Mouse (Mus musculus) embryonic facial prominence, embryonic 11.5 days (tissue): Measurements from ENCODE around the gene Ntf5. TPM values are rescaled to one million over a fixed set of nuclear protein-coding genes. Genes with fewer than 3 reads are reported as not detected.
A peak's percentile ranks its signal among the peaks of the same experiment; 100 is the strongest.

Experiments
- ATAC-seq: fragments of 200-750 bp; cut with Nextera tagmentation; replicated peaks from 2 replicates; pipeline ENCODE4 v1.8.0; 2017; ENCODE audit warnings: low read depth; ENCODE audit not compliant: insufficient number of reproducible peaks, low FRiP score, low TSS enrichment
- DNase-seq: peaks from one replicate; pipeline ENCODE4 v3.0.0-alpha.2; 2015; ENCODE audit warnings: low spot score
- H3K27ac ChIP-seq: fragments of 300-500 bp; sonication (generic); replicated peaks from 2 replicates; pipeline ENCODE4 v1.5.1; 2014; ENCODE audit warnings: mild to moderate bottlenecking, low read depth, low read length, control low read depth
- H3K27me3 ChIP-seq: fragments of 300-500 bp; sonication (generic); 2 replicates; pipeline ENCODE4 v1.6.1; 2014; ENCODE audit warnings: mild to moderate bottlenecking, low read length, moderate library complexity, mixed read lengths; ENCODE audit not compliant: control insufficient read depth, insufficient read depth
- H3K36me3 ChIP-seq: fragments of 300-500 bp; sonication (generic); replicated peaks from 2 replicates; pipeline ENCODE4 v1.6.1; 2014; ENCODE audit warnings: low read depth, mild to moderate bottlenecking, low read length, moderate library complexity, mixed read lengths; ENCODE audit not compliant: control insufficient read depth, insufficient read depth
- H3K4me1 ChIP-seq: fragments of 300-500 bp; sonication (generic); 2 replicates; pipeline ENCODE4 v1.6.1; 2014; ENCODE audit warnings: low read length, mixed read lengths; ENCODE audit not compliant: control insufficient read depth, insufficient read depth
- H3K4me2 ChIP-seq: fragments of 300-500 bp; sonication (generic); 2 replicates; pipeline ENCODE4 v1.6.1; 2014; ENCODE audit warnings: low read depth, mild to moderate bottlenecking, control low read depth, low read length, moderate library complexity
- H3K4me3 ChIP-seq: fragments of 300-500 bp; sonication (generic); 2 replicates; pipeline ENCODE4 v1.5.1; 2014; ENCODE audit warnings: low read depth, low read length, control low read depth
- H3K9ac ChIP-seq: fragments of 300-500 bp; sonication (generic); replicated peaks from 2 replicates; pipeline ENCODE4 v1.6.1; 2014; ENCODE audit warnings: mild to moderate bottlenecking, control low read depth, low read length
- H3K9me3 ChIP-seq: fragments of 300-500 bp; sonication (generic); replicated peaks from 2 replicates; pipeline ENCODE4 v1.6.1; 2016; ENCODE audit warnings: mild to moderate bottlenecking, low read length, inconsistent platforms, mixed read lengths; ENCODE audit not compliant: control insufficient read depth
- WGBS: fragments of 180-500 bp; shearing (Covaris S2); extraction: QIAGEN DNeasy Blood & Tissue Kit; methylation state at CpG from one replicate; pipeline ENCODE4 v1.1.7; 2014; 5-methylcytosine and 5-hydroxymethylcytosine counted together
- polyA plus RNA-seq: library from polyadenylated mRNA; unstranded; fragments of >200 nt; fragmentation: Nextera tagmentation; extraction: Ambion mirVana; gene quantifications from 2 replicates; pipeline ENCODE4 v1.2.1, GENCODE M21; 2014

Gene Ntf5
- polyA plus RNA-seq, 1 experiment from 2014 or later: 5.1 TPM

DNA sequence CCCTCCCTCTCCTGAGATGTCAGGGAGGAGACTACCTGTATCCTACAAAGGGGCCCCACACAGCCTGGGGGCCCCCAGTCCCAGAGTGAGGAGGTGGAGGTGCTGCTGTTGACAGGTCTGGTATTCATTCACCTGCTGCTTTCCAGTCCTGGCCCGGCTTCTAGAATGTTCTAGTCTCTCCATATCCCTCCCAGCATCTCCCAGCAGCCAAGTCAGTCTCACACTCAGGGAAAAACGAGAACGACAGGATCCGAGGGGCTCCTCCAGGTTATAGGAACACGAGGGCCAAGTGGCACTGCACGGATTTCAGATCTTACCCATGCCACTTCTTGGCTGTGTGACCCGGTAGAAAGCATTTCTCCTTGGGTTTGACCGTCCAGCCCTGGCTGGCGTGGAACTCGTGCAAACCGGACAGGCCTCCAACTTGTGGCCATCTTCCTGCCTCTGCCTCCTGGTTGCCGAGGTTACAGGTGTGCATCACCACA lies 1.3 kb downstream of the Ntf5 start:
- 43% methylated on average over 12 of the region's 12 CpGs for WGBS
- no peak overlapping the region for H3K4me3 ChIP-seq

DNA sequence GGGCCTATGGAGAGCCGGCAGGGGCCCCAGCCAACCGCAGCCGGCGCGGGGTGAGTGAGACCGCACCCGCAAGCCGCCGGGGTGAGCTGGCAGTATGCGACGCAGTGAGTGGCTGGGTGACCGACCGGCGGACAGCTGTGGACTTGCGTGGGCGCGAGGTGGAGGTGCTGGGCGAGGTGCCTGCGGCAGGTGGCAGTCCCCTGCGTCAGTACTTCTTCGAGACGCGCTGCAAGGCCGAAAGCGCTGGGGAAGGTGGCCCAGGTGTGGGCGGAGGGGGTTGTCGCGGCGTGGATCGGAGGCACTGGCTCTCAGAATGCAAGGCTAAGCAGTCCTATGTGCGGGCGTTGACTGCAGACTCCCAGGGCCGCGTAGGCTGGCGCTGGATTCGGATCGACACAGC lies 2.1 kb downstream of the Ntf5 start:
- H3K27me3 ChIP-seq: peaks cover 68% of the 10 kb centered on the region
- H3K4me3 ChIP-seq: peak overlapping the region; percentile 10; the same call in 1 of the 2 replicates
- peak overlapping the region; percentile 25 for H3K4me2 ChIP-seq
- no peak for ATAC-seq
- H3K9ac ChIP-seq: peak overlapping the region; percentile 41; the same call in 1 of the 2 replicates
- H3K27ac ChIP-seq: no peak overlapping the region
- DNase-seq: no peak
- peaks cover 5% of the 10 kb centered on the region; the same call in 1 of the 2 replicates for H3K4me1 ChIP-seq
- WGBS: 10% methylated on average over 37 of the region's 37 CpGs
- H3K36me3 ChIP-seq: no peaks in the 10 kb centered on the region
- no peaks in the 10 kb centered on the region for H3K9me3 ChIP-seq

More for the DNA sequence above, 1.3 kb downstream of the Ntf5 start:
- H3K27me3 ChIP-seq: peaks cover 65% of the 10 kb centered on the region
- DNase-seq (no peak), ATAC-seq (no peak)
- H3K4me1 ChIP-seq: peaks cover 5% of the 10 kb centered on the region; the same call in 1 of the 2 replicates
- H3K9ac ChIP-seq: no peak overlapping the region
- no peaks in the 10 kb centered on the region for H3K9me3 ChIP-seq
- H3K27ac ChIP-seq: no peak overlapping the region
- H3K36me3 ChIP-seq: no peaks in the 10 kb centered on the region
- H3K4me2 ChIP-seq: no peak overlapping the region

- Histone ChIP-seq H3K36me3 (peaks cover 9% of the 10 kb centered on the region), H3K27ac (no peak overlapping the region), H3K4me1 (peaks cover 5% of the 10 kb centered on the region; the same call in 1 of the 2 replicates), H3K4me3 (no peak overlapping the region), H3K4me2 (0 out of 2 replicates have a peak overlapping the region, but pooled peaks have one; percentile 2), H3K9me3 (no peaks in the 10 kb centered on the region), H3K27me3 (peaks cover 57% of the 10 kb centered on the region), H3K9ac (no peak overlapping the region)
- peak; percentile 55 for DNase-seq
- no peak for ATAC-seq
- WGBS: 9% methylated on average over 13 of the region's 13 CpGs
Observed at GRCm38 (mm10) chr7:45417962-45418492, 4.5 kb downstream of the Ntf5 start.

GRCm38 (mm10) chr7:45419859-45420614 lies 6.5 kb downstream of the Ntf5 start:
- H3K4me2 ChIP-seq: peak overlapping the region; percentile 19; the same call in 1 of the 2 replicates
- 13% methylated on average over 27 of the region's 27 CpGs for WGBS
- H3K9me3 ChIP-seq: no peaks in the 10 kb centered on the region
- peaks cover 5% of the 10 kb centered on the region; the same call in 1 of the 2 replicates for H3K4me1 ChIP-seq
- H3K36me3 ChIP-seq: peaks cover 23% of the 10 kb centered on the region
- no peak overlapping the region for H3K9ac ChIP-seq
- H3K4me3 ChIP-seq: no peak overlapping the region; the same call in 1 of the 2 replicates
- peak; percentile 54 for DNase-seq
- H3K27me3 ChIP-seq: peaks cover 37% of the 10 kb centered on the region
- no peak overlapping the region for H3K27ac ChIP-seq
- no peak for ATAC-seq

- Histone ChIP-seq H3K27ac (no peak within 1 kb of the TSS), H3K4me2 (peak within 1 kb of the TSS; percentile 19; the same call in 1 of the 2 replicates), H3K36me3 (peaks cover 23% of the 10 kb centered on the region), H3K4me1 (peaks cover 2% of the 10 kb centered on the region; the same call in 1 of the 2 replicates), H3K27me3 (peaks cover 32% of the 10 kb centered on the region), H3K9ac (no peak within 1 kb of the TSS), H3K4me3 (no peak within 1 kb of the TSS; the same call in 1 of the 2 replicates), H3K9me3 (no peaks in the 10 kb centered on the region)
- DNase-seq (no peak), ATAC-seq (no peak)
- WGBS: 57% methylated on average over 6 of the region's 6 CpGs
Observed at GRCm38 (mm10) chr7:45420615-45420919, 7.1 kb downstream of the Ntf5 start, which contains the start of gene Lhb. Lhb (plus strand) TSS chr7:45420820.

- Histone ChIP-seq H3K36me3 (peaks cover 23% of the 10 kb centered on the region), H3K4me1 (no peaks in the 10 kb centered on the region; the same call in 1 of the 2 replicates), H3K4me3 (no peak overlapping the region), H3K9ac (no peak overlapping the region), H3K27me3 (peaks cover 25% of the 10 kb centered on the region), H3K4me2 (no peak overlapping the region), H3K27ac (no peak overlapping the region), H3K9me3 (no peaks in the 10 kb centered on the region)
- ATAC-seq: no peak
- no peak for DNase-seq
- WGBS: 89% methylated on average over 14 of the region's 14 CpGs
Observed at GRCm38 (mm10) chr7:45421194-45421593, 7.7 kb downstream of the Ntf5 start.

- DNase-seq (no peak), ATAC-seq (no peak)
- H3K4me2 ChIP-seq: no peak overlapping the region
- WGBS: 93% methylated on average over 8 of the region's 8 CpGs
- no peak overlapping the region for H3K27ac ChIP-seq
- no peak overlapping the region for H3K4me3 ChIP-seq
- no peaks in the 10 kb centered on the region for H3K9me3 ChIP-seq
- no peak overlapping the region for H3K9ac ChIP-seq
- H3K4me1 ChIP-seq: no peaks in the 10 kb centered on the region
- peaks cover 24% of the 10 kb centered on the region for H3K36me3 ChIP-seq
- no peaks in the 10 kb centered on the region for H3K27me3 ChIP-seq
Observed at GRCm38 (mm10) chr7:45426556-45426955, 13.1 kb downstream of the Ntf5 start.

DNA sequence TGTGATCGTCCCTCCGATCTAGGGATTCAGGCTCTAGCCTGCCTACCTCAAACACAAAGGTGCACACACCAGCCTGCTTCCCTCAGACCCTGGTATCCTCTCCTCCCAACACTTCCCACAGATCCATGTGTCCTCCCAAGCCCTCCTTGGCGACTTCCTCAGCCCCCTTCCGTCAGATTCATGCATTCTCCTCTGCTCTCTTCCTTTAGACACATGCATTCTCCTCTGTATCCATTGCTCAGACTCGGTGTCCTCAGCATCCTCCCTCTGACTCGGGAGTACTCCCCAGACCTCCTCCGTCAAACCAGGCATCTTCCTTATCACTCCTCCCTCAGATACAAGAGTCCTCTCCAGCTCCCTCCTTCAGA lies 20.3 kb downstream of the Ntf5 start:
- Histone ChIP-seq H3K4me2 (peak overlapping the region; percentile 95), H3K4me3 (peak overlapping the region; percentile 85), H3K36me3 (peaks cover 2% of the 10 kb centered on the region), H3K9ac (peak overlapping the region; percentile 88), H3K27me3 (no peaks in the 10 kb centered on the region), H3K27ac (peak overlapping the region; percentile 80), H3K9me3 (no peaks in the 10 kb centered on the region), H3K4me1 (peaks cover 14% of the 10 kb centered on the region)
- 2% methylated on average over 7 of the region's 7 CpGs for WGBS
- ATAC-seq: no peak
- no peak for DNase-seq
